Mouse (Mus musculus): ENCODE data around the gene Fpr3. TPM values are rescaled to one million over a fixed set of nuclear protein-coding genes. Genes with fewer than 3 reads are reported as not detected.

Gene Fpr3
- polyA plus RNA-seq, 1 experiment, result not detected

DNA sequence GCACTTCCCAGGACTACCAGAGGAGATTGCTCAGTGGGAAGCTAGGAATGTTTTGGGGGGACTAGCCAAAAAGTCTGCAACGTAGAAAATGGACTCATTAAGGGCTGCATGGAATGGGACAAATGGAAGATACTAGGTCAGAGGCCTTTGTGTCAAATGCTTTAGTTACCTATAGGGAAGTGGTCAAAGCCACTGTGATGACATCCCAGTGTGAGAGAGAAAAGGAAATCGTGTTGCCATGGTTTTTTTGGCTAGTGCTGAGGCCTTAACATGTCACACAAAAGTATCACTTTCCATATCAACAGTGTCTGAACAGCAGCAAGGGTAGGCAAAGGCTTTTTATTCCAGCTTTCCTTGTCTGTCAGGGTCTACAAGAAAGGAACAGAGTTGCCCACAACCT is 22.5 kb upstream of the Fpr3 start:
- no peaks in the 10 kb centered on the region for H3K4me1 ChIP-seq (ENCODE audit: control insufficient read depth, insufficient read depth, low read length)
- no peak for TF ChIP-seq CTCF (IDR thresholded peaks at IDR 0.05; ENCODE audit: borderline replicate concordance, insufficient read depth, low read depth, low read length)
- no peak for TF ChIP-seq POLR2A (IDR thresholded peaks at IDR 0.05; ENCODE audit: borderline replicate concordance, insufficient read depth, low read length)
- 40% methylated on average over 2 of the region's 2 CpGs for WGBS
- no peak overlapping the region for H3K4me3 ChIP-seq (replicated peaks; ENCODE audit: insufficient read depth, low read depth, low read length)
- no peak for DNase-seq
- no peaks in the 10 kb centered on the region for H3K27me3 ChIP-seq (ENCODE audit: control insufficient read depth, insufficient read depth, low read length)
- H3K27ac ChIP-seq (ENCODE audit: insufficient read depth, low read length), result no peak overlapping the region

DNA sequence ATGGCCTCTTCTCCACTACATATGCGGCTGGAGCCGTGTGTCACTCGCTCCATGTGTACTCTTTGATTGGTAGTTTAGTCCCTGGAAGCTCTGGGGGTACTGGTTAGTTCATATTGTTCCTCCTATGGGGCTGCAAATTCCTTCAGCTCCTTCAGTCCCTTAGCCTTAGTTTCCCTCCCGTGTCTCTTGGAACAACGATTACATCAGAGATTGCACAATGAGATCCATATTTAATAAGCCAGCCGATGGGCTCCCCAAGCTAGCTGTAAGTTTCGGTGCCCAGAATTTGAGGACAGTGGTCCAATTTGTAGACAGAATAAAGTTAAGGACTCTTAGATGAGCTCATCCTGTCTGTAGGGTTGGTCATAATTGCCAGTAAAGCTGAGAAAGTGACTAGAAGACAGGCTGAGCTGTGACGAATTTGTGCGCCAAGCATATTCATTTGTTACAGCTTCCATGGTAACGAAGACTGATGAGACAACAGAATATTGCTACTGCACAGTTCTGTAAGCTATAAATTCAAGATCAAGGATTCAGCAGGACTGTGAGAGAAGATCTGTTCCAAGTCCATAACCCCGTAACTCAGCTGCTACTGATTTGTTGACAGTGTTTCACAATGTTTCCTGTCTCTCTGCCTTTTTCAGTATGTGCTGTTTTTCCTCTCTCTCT is 20.7 kb upstream of the Fpr3 start:
- H3K27me3 ChIP-seq (ENCODE audit: control insufficient read depth, insufficient read depth, low read length), result no peaks in the 10 kb centered on the region
- 55% methylated on average over 11 of the region's 11 CpGs for WGBS
- no peak overlapping the region for H3K4me3 ChIP-seq (replicated peaks; ENCODE audit: insufficient read depth, low read depth, low read length)
- H3K27ac ChIP-seq (ENCODE audit: insufficient read depth, low read length), result no peak overlapping the region
- no peaks in the 10 kb centered on the region for H3K4me1 ChIP-seq (ENCODE audit: control insufficient read depth, insufficient read depth, low read length)
- no peak for DNase-seq
- no peak for TF ChIP-seq POLR2A (IDR thresholded peaks at IDR 0.05; ENCODE audit: borderline replicate concordance, insufficient read depth, low read length)
- no peak for TF ChIP-seq CTCF (IDR thresholded peaks at IDR 0.05; ENCODE audit: borderline replicate concordance, insufficient read depth, low read depth, low read length)

DNA sequence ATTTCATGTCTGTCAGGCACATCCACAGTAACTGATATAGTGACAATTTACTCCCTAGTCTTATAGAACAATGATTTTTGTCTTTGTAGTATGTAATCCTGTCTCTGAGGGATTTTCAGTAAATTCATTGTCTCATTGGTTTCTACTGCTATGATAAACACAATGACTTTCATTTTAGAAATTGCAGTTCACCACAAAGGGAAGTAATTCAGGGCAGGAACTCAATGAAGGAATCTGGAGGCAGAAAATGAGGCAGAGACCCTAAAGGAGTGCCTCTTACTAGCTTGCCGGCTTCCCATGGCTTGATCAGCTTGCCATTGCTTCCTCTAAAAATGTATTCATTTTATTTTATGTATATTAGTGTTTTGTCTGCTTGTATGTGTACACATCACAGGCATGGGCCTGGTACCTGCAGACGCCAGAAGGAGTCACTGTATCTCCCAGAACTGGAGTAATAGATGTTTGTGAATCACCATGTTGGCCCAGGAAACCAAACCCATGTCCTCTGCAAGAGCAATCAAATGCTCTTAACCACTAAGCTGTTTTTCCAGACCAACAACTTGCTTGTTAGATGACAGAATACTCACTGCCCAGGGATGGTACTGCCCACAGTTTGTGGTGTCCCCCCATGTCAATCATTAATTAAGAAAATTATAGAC is 16.6 kb upstream of the Fpr3 start:
- 84% methylated on average over 2 of the region's 2 CpGs for WGBS

DNA sequence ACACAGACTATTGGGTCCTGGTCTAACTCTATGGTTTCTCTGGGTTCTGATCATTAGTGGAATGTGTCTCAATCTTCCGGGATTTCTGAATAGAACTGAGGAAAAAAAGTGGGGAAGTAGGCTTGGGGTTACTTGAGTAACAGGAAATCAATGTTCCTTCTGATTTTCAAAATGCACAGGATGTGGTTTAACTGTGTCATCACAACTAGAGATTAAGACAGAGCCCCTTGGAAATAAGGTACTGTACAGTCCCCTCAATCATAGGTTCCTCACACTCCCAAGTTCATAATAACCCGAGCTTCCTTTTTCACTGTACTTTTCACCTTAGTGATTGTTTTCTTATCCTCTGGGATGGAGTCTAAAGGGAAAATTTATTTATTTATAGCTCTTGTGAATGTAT is 16.0 kb upstream of the Fpr3 start:
- no peak overlapping the region for H3K27ac ChIP-seq (ENCODE audit: insufficient read depth, low read length)
- TF ChIP-seq POLR2A (IDR thresholded peaks at IDR 0.05; ENCODE audit: borderline replicate concordance, insufficient read depth, low read length) (no peak), CTCF (IDR thresholded peaks at IDR 0.05; ENCODE audit: borderline replicate concordance, insufficient read depth, low read depth, low read length) (no peak)
- 91% methylated on average over 2 of the region's 2 CpGs for WGBS
- no peak overlapping the region for H3K4me3 ChIP-seq (replicated peaks; ENCODE audit: insufficient read depth, low read depth, low read length)
- H3K27me3 ChIP-seq (ENCODE audit: control insufficient read depth, insufficient read depth, low read length), result no peaks in the 10 kb centered on the region
- H3K4me1 ChIP-seq (ENCODE audit: control insufficient read depth, insufficient read depth, low read length), result no peaks in the 10 kb centered on the region
- DNase-seq, result no peak

More for the DNA sequence above, 16.6 kb upstream of the Fpr3 start:
- Histone ChIP-seq H3K4me3 (replicated peaks; ENCODE audit: insufficient read depth, low read depth, low read length) (no peak overlapping the region), H3K27ac (ENCODE audit: insufficient read depth, low read length) (no peak overlapping the region), H3K4me1 (ENCODE audit: control insufficient read depth, insufficient read depth, low read length) (no peaks in the 10 kb centered on the region), H3K27me3 (ENCODE audit: control insufficient read depth, insufficient read depth, low read length) (no peaks in the 10 kb centered on the region)
- DNase-seq, result no peak
- TF ChIP-seq CTCF (IDR thresholded peaks at IDR 0.05; ENCODE audit: borderline replicate concordance, insufficient read depth, low read depth, low read length) (no peak), POLR2A (IDR thresholded peaks at IDR 0.05; ENCODE audit: borderline replicate concordance, insufficient read depth, low read length) (no peak)

DNA sequence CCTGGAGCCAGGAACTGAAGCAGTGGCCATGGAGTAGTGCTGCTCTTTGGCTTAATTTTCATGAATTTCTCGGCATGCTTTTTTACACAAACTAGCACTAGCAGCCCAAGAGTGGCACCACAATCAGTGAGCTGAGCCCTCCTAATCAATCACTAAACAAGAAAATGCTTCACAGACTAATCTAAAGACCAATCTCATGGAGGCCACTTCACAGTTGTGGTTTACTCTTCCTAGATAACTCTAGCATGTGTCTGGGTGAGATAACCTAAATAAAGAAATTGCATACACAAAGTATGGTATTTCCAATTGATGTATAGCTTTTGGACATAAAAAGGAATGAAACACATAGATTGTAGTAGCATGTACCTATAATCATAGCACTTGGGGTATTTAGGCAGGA is 8.3 kb upstream of the Fpr3 start:
- DNase-seq, result no peak
- H3K27ac ChIP-seq (ENCODE audit: insufficient read depth, low read length), result no peak overlapping the region
- 77% methylated on average over 1 of the region's 1 CpGs for WGBS
- no peaks in the 10 kb centered on the region for H3K4me1 ChIP-seq (ENCODE audit: control insufficient read depth, insufficient read depth, low read length)
- no peak overlapping the region for H3K4me3 ChIP-seq (replicated peaks; ENCODE audit: insufficient read depth, low read depth, low read length)
- TF ChIP-seq POLR2A (IDR thresholded peaks at IDR 0.05; ENCODE audit: borderline replicate concordance, insufficient read depth, low read length), result no peak
- TF ChIP-seq CTCF (IDR thresholded peaks at IDR 0.05; ENCODE audit: borderline replicate concordance, insufficient read depth, low read depth, low read length), result no peak
- H3K27me3 ChIP-seq (ENCODE audit: control insufficient read depth, insufficient read depth, low read length), result no peaks in the 10 kb centered on the region

DNA sequence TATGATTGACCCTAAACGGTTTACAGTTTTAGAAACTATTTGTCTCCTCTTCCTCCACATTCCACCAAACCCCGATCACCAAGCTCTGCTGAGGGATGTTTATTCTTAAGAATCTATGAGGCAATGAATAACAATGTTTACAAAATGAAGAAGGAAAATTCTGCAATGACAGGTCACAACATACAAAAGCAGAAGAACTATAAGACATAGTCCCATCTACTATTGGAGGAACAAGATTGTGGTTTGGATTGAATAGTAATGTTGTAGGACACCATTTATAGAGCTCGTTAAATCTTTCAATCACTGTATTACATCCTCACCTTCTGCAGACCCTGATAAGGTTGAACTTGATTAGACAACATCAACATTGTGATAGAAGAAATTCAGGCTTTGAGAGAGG is 5.0 kb upstream of the Fpr3 start:
- DNase-seq, result no peak
- Histone ChIP-seq H3K27ac (ENCODE audit: insufficient read depth, low read length) (no peak overlapping the region), H3K4me1 (ENCODE audit: control insufficient read depth, insufficient read depth, low read length) (no peaks in the 10 kb centered on the region), H3K27me3 (ENCODE audit: control insufficient read depth, insufficient read depth, low read length) (no peaks in the 10 kb centered on the region), H3K4me3 (replicated peaks; ENCODE audit: insufficient read depth, low read depth, low read length) (no peak overlapping the region)
- TF ChIP-seq POLR2A (IDR thresholded peaks at IDR 0.05; ENCODE audit: borderline replicate concordance, insufficient read depth, low read length), result no peak
- TF ChIP-seq CTCF (IDR thresholded peaks at IDR 0.05; ENCODE audit: borderline replicate concordance, insufficient read depth, low read depth, low read length), result no peak
- 85% methylated on average over 3 of the region's 3 CpGs for WGBS

DNA sequence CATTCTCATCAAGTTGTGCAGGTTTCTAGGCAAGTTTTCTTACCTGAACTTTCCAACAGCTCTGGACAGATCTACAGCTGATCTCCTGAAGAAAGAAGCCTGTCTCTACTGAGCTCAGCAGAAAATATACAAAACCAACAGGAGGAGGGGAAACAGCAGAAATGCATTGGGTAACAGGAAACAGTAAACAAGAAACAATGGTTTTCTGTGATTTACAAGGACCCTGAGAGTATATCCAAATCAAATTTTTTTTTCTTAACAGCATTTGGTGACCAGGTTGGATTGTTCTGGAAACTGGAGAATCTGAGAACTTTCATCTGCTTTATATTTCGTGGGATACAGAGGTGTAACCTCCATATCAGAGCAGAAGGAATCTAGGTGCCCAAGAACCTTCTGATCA is 3.8 kb upstream of the Fpr3 start, which contains the start of gene Fpr1:
Fpr1 (minus strand) TSS at position 101 of the 400 bp plus-strand sequence.
- H3K4me3 ChIP-seq (replicated peaks; ENCODE audit: insufficient read depth, low read depth, low read length), result no peak within 1 kb of the TSS
- no peak within 1 kb of the TSS for H3K27ac ChIP-seq (ENCODE audit: insufficient read depth, low read length)
- 53% methylated on average over 1 of the region's 1 CpGs for WGBS
- no peak for DNase-seq
- no peak for TF ChIP-seq POLR2A (IDR thresholded peaks at IDR 0.05; ENCODE audit: borderline replicate concordance, insufficient read depth, low read length)
- TF ChIP-seq CTCF (IDR thresholded peaks at IDR 0.05; ENCODE audit: borderline replicate concordance, insufficient read depth, low read depth, low read length), result no peak
- H3K4me1 ChIP-seq (ENCODE audit: control insufficient read depth, insufficient read depth, low read length), result no peaks in the 10 kb centered on the region
- H3K27me3 ChIP-seq (ENCODE audit: control insufficient read depth, insufficient read depth, low read length), result no peaks in the 10 kb centered on the region

Measured in cerebellum, adult 2 months (tissue).